Mouse (Mus musculus): ENCODE measurements around the gene Rbm4. TPM values are rescaled to one million over a fixed set of nuclear protein-coding genes. Genes with fewer than 3 reads are reported as not detected.
"Not testable (repeated sequence)": the region's sequence is repeated elsewhere in the genome, so short reads cannot be mapped to it uniquely, and the experiment has no call there.

Gene Rbm4
- polyA plus RNA-seq, 1 experiment from 2014 or later = 66.5 TPM

DNA sequence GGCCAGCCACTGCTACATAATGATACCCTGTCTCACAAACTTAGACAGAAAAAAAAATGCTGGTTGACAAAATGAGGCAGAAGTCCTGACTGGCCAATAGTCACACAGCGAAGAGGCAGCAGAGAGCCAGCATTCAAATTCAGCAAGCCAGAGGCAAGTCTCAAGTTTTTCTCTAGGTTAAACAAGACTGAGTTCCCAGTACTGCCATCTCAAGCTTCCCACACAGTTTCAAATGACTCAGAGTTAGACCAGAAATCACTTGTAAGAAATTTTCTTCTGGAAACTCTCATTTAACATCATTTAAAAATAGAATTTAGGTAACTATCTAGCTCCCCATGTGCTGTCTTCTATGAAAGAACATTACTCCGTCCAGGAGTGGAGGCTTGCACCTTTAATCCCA lies 4.1 kb upstream of the Rbm4 start:
- ATAC-seq (ENCODE audit: insufficient number of reproducible peaks, low FRiP score, low TSS enrichment, low read depth) = no peak
- Histone ChIP-seq H3K4me1 (peaks cover 9% of the 10 kb centered on the region; the same call in 1 of the 2 replicates), H3K36me3 (peaks cover 59% of the 10 kb centered on the region), H3K9ac (no peak overlapping the region), H3K27ac (replicated peaks) (no peak overlapping the region), H3K4me2 (replicated peaks) (no peak overlapping the region), H3K9me3 (replicated peaks) (no peaks in the 10 kb centered on the region), H3K4me3 (replicated peaks) (no peak overlapping the region), H3K27me3 (no peaks in the 10 kb centered on the region)
- 96% methylated on average over 2 of the region's 2 CpGs for WGBS

DNA sequence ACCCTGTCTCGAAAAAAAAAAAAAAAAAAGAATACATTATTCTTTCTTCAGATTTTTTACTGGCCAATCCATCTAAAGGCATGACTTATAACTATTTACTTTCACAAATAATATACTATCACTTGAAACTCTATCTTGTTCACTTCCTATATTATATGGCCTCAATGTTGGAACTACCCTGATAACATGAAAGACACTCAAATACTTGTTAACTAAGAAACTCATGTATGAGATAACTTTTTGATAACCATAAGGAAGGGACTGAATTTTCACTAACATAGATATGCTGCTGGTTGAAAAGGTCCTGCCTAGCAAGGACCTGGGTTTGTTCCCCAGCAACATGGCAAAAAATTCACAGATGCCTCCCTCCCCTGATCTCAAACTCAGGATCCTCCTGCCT lies 2.2 kb upstream of the Rbm4 start:
- H3K4me2 ChIP-seq (replicated peaks) = no peak overlapping the region

GRCm38 (mm10) chr19:4793281-4793830 lies 345 bp downstream of the Rbm4 start:
- H3K27me3 ChIP-seq = no peaks in the 10 kb centered on the region
- peak overlapping the region; percentile 89 for H3K27ac ChIP-seq (replicated peaks)
- H3K4me3 ChIP-seq (replicated peaks) = peak overlapping the region; percentile 74
- H3K4me2 ChIP-seq (replicated peaks) = peak overlapping the region; percentile 75
- peaks cover 35% of the 10 kb centered on the region for H3K36me3 ChIP-seq
- peak overlapping the region; percentile 63 for H3K9ac ChIP-seq
- peak; percentile 37; the same call in 1 of the 2 replicates for ATAC-seq (ENCODE audit: insufficient number of reproducible peaks, low FRiP score, low TSS enrichment, low read depth)
- H3K4me1 ChIP-seq = peaks cover 34% of the 10 kb centered on the region
- H3K9me3 ChIP-seq (replicated peaks) = no peaks in the 10 kb centered on the region
- WGBS = under 1% methylated on average over 16 of the region's 16 CpGs

More for the DNA sequence above, 2.2 kb upstream of the Rbm4 start:
- Histone ChIP-seq H3K4me1 (peaks cover 24% of the 10 kb centered on the region), H3K9ac (no peak overlapping the region), H3K27me3 (no peaks in the 10 kb centered on the region), H3K9me3 (replicated peaks) (no peaks in the 10 kb centered on the region), H3K4me3 (replicated peaks) (no peak overlapping the region), H3K27ac (replicated peaks) (no peak overlapping the region), H3K36me3 (peaks cover 46% of the 10 kb centered on the region)
- 75% methylated on average over 1 of the region's 1 CpGs for WGBS
- ATAC-seq (ENCODE audit: insufficient number of reproducible peaks, low FRiP score, low TSS enrichment, low read depth) = no peak

DNA sequence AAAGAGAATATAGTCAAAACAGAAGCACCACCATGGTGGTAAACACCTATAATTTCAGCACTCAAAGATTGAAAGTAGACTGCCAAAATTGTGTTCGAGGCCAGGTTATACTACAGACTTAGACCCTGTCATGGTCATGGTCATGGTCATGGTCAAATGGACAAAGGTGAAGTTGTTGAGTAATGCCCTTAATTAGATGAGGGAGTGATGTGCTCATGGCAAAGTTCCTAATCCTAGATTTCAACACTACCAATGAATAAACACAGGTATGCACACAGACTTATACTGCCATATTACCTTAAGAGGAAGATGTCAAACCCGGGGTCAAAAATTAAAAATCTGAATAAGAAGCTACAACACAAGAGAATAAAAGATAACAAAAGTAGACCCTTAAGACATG lies 7.4 kb downstream of the Rbm4 start:
- H3K9ac ChIP-seq = no peak overlapping the region
- H3K9me3 ChIP-seq (replicated peaks) = no peaks in the 10 kb centered on the region
- H3K4me1 ChIP-seq = peaks cover 23% of the 10 kb centered on the region
- WGBS = 95% methylated on average over 2 of the region's 2 CpGs
- peaks cover 82% of the 10 kb centered on the region for H3K36me3 ChIP-seq
- H3K4me3 ChIP-seq (replicated peaks) = no peak overlapping the region
- no peaks in the 10 kb centered on the region for H3K27me3 ChIP-seq
- no peak overlapping the region for H3K4me2 ChIP-seq (replicated peaks)
- H3K27ac ChIP-seq (replicated peaks) = no peak overlapping the region
- ATAC-seq (ENCODE audit: insufficient number of reproducible peaks, low FRiP score, low TSS enrichment, low read depth) = no peak

GRCm38 (mm10) chr19:4785206-4785605 lies 8.5 kb downstream of the Rbm4 start:
- Histone ChIP-seq H3K4me3 (replicated peaks) (no peak overlapping the region), H3K36me3 (peaks cover 79% of the 10 kb centered on the region), H3K9ac (no peak overlapping the region), H3K9me3 (replicated peaks) (no peaks in the 10 kb centered on the region), H3K27me3 (no peaks in the 10 kb centered on the region), H3K27ac (replicated peaks) (no peak overlapping the region), H3K4me2 (replicated peaks) (no peak overlapping the region), H3K4me1 (peaks cover 12% of the 10 kb centered on the region; the same call in 1 of the 2 replicates)
- 77% methylated on average over 7 of the region's 7 CpGs for WGBS
- no peak for ATAC-seq (ENCODE audit: insufficient number of reproducible peaks, low FRiP score, low TSS enrichment, low read depth)

DNA sequence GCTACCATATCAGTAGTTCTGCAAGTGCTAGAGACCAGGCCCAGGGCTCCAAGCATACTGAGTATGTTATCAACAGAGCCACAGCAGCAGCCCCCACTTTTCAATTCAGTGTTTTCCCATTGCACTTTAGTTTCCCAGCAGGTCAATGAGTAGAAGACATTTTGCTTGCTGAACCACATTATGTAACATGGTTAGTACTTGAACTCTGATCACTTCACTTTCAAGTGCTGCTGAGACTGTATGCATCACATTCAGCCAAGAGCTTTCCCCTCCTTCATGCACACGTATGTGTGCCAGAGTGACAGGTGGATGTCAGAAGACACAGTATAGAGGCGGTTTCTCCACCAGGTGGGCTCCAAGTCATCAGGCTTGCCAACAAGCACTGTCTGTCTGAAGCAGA lies 10.8 kb downstream of the Rbm4 start:
- H3K4me2 ChIP-seq (replicated peaks) = no peak overlapping the region
- ATAC-seq (ENCODE audit: insufficient number of reproducible peaks, low FRiP score, low TSS enrichment, low read depth) = no peak
- H3K4me3 ChIP-seq (replicated peaks) = no peak overlapping the region
- H3K9ac ChIP-seq = no peak overlapping the region
- no peaks in the 10 kb centered on the region for H3K9me3 ChIP-seq (replicated peaks)
- peaks cover 74% of the 10 kb centered on the region for H3K36me3 ChIP-seq
- 0 out of 2 replicates have a peak, but pooled peaks cover 9% of the 10 kb centered on the region for H3K4me1 ChIP-seq
- 89% methylated on average over 2 of the region's 2 CpGs for WGBS
- no peaks in the 10 kb centered on the region for H3K27me3 ChIP-seq
- H3K27ac ChIP-seq (replicated peaks) = no peak overlapping the region

GRCm38 (mm10) chr19:4772785-4773184 lies 20.9 kb downstream of the Rbm4 start:
- Histone ChIP-seq H3K27me3 (no peaks in the 10 kb centered on the region), H3K4me1 (no peaks in the 10 kb centered on the region), H3K4me2 (replicated peaks) (no peak overlapping the region), H3K27ac (replicated peaks) (no peak overlapping the region), H3K9ac (no peak overlapping the region), H3K9me3 (replicated peaks) (no peaks in the 10 kb centered on the region), H3K4me3 (replicated peaks) (no peak overlapping the region), H3K36me3 (peaks cover 70% of the 10 kb centered on the region)
- 83% methylated on average over 3 of the region's 3 CpGs for WGBS
- no peak for ATAC-seq (ENCODE audit: insufficient number of reproducible peaks, low FRiP score, low TSS enrichment, low read depth)

DNA sequence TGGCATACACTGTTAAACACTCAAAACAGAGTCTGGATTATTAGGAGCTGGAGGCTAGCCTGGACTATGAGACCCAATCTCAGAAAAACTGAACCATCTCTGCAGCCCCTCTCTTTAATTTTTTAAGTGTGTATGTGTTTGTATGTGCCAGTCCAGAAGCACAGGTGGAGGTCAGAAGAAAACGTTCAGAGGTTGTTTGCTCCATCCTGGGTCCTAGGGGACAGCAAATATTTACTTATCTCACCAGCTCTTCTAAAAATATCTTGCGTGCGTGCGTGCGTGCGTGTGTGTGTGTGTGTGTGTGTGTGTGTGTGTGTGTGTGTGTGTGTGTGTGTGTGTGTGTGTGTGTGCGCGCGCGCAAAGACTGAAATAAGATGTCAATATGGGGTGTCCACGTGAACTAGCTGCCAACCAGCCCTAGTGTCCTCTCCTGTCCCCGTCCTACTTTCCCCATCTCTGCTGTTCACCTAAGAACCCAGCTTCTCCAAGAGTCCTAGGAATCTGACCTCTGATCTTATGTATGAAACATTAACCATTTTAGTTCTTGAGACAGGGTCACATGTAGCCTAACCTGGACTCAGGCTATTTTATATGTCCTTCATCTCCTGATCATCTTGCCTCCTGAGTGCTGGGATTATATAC lies 26.1 kb downstream of the Rbm4 start:
- Histone ChIP-seq H3K36me3 (peaks cover 73% of the 10 kb centered on the region), H3K27ac (replicated peaks) (no peak overlapping the region), H3K27me3 (no peaks in the 10 kb centered on the region), H3K9me3 (replicated peaks) (no peaks in the 10 kb centered on the region), H3K9ac (no peak overlapping the region), H3K4me2 (replicated peaks) (no peak overlapping the region), H3K4me1 (no peaks in the 10 kb centered on the region), H3K4me3 (replicated peaks) (no peak overlapping the region)
- no peak for ATAC-seq (ENCODE audit: insufficient number of reproducible peaks, low FRiP score, low TSS enrichment, low read depth)
- WGBS = 90% methylated on average over 11 of the region's 12 CpGs

- Histone ChIP-seq H3K4me2 (replicated peaks) (no peak overlapping the region), H3K9ac (no peak overlapping the region), H3K9me3 (replicated peaks) (no peaks in the 10 kb centered on the region), H3K4me1 (peaks cover 12% of the 10 kb centered on the region), H3K27ac (replicated peaks) (no peak overlapping the region), H3K36me3 (peaks cover 56% of the 10 kb centered on the region), H3K4me3 (replicated peaks) (no peak overlapping the region), H3K27me3 (no peaks in the 10 kb centered on the region)
- 54% methylated on average over 1 of the region's 1 CpGs for WGBS
- ATAC-seq (ENCODE audit: insufficient number of reproducible peaks, low FRiP score, low TSS enrichment, low read depth) = no peak
These were observed 30.8 kb downstream of the Rbm4 start for GRCm38 (mm10) chr19:4762876-4763275.

GRCm38 (mm10) chr19:4760544-4760943 lies 33.2 kb downstream of the Rbm4 start:
- H3K27me3 ChIP-seq; H3K9me3 ChIP-seq (replicated peaks); H3K4me3 ChIP-seq (replicated peaks); H3K27ac ChIP-seq (replicated peaks); H3K4me2 ChIP-seq (replicated peaks); ATAC-seq (ENCODE audit: insufficient number of reproducible peaks, low FRiP score, low TSS enrichment, low read depth); H3K9ac ChIP-seq: not testable (repeated sequence)
- H3K4me1 ChIP-seq = peaks cover 18% of the 10 kb centered on the region
- WGBS = 90% methylated on average over 8 of the region's 8 CpGs
- peaks cover 42% of the 10 kb centered on the region for H3K36me3 ChIP-seq

DNA sequence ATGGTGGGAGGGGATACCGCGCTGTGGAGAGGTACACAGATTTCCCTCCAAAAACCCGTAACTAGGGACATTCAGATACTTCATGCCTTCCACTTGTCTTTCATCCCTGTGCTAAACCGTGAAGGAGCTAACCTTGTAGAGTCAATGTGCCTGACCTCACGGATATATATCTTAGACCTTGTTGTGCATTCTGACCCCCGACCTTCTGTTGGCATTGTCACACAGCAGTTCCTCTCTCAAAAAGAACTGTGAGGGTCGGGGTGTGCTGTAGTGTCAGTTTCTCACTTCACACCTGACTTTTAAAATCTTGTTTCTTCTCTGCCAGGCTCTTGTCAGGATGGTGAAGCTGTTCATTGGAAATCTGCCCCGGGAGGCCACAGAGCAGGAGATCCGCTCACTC lies 36.8 kb downstream of the Rbm4 start:
- Histone ChIP-seq H3K27ac (replicated peaks) (peak overlapping the region; percentile 95), H3K4me1 (peaks cover 21% of the 10 kb centered on the region), H3K9me3 (replicated peaks) (no peaks in the 10 kb centered on the region), H3K4me2 (replicated peaks) (peak overlapping the region; percentile 63), H3K9ac (peak overlapping the region; percentile 67), H3K27me3 (no peaks in the 10 kb centered on the region), H3K4me3 (replicated peaks) (peak overlapping the region; percentile 79), H3K36me3 (peaks cover 12% of the 10 kb centered on the region)
- 5% methylated on average over 9 of the region's 9 CpGs for WGBS
- ATAC-seq (ENCODE audit: insufficient number of reproducible peaks, low FRiP score, low TSS enrichment, low read depth) = no peak

Data from embryonic facial prominence, embryonic 15.5 days (tissue).